Mouse (Mus musculus): Measurements from ENCODE around the gene Ing4. TPM values are rescaled to one million over a fixed set of nuclear protein-coding genes. Genes with fewer than 3 reads are reported as not detected.

Ing4 gene
- polyA plus RNA-seq, 1 experiment from 2014 or later, result 77.6 TPM

DNA sequence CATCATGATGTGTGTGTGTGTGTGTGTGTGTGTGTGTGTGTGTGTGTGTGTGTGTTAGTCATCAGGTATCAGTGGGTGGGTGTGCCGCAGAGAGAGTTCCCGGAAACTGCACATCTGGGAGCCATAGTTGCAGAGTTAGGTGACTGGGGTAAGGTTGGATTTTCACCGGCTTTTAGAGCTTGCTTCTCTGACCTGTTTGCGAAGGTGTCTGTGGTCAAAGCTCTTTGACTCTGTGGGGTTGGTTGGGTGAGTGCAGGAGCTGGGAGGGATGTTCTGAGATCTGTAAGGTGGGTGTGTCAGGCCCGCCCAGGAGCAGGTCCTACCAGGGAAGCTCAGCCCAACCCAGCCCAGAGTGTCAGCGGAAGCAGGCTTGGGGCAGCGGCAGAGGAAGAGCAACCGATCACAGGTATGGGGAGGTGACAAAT lies 28.0 kb downstream of the Ing4 start, which contains the start of gene Lpar5:
TSS of gene Lpar5 (plus strand) at position 350 of the 425 bp plus-strand sequence.
- no peak for DNase-seq (ENCODE audit: low read depth, low spot score)
- H3K27me3 ChIP-seq, result no peaks in the 10 kb centered on the region
- ATAC-seq, result no peak
- TF ChIP-seq CTCF (IDR thresholded peaks at IDR 0.05), result no peak
- ChIA-PET POLR2A (no interaction called here), CTCF (interaction anchor here (1.5 to 1.6 kb wide), 2 partner anchors 21 kb away, joined by 4 to 5 read pairs; no protein-coding TSS in a partner anchor)
- in situ Hi-C loops (cut with MboI; ENCODE audit: low pct_unique_long_range_greater_than_20kb), result no loop called here

GRCm38 (mm10) chr6:125071170-125071895 lies 31.8 kb downstream of the Ing4 start:
- H3K27me3 ChIP-seq, result no peaks in the 10 kb centered on the region
- in situ Hi-C loops (cut with MboI; ENCODE audit: low pct_unique_long_range_greater_than_20kb), result loop anchor here (10.0 kb wide), 1 partner anchor 187 kb away; the partner anchor contains the start of gene Cd4
- TF ChIP-seq CTCF (IDR thresholded peaks at IDR 0.05), result no peak
- CTCF ChIA-PET, result no interaction called here
- no peak for ATAC-seq
- POLR2A ChIA-PET, result no interaction called here
- no peak for DNase-seq (ENCODE audit: low read depth, low spot score)

DNA sequence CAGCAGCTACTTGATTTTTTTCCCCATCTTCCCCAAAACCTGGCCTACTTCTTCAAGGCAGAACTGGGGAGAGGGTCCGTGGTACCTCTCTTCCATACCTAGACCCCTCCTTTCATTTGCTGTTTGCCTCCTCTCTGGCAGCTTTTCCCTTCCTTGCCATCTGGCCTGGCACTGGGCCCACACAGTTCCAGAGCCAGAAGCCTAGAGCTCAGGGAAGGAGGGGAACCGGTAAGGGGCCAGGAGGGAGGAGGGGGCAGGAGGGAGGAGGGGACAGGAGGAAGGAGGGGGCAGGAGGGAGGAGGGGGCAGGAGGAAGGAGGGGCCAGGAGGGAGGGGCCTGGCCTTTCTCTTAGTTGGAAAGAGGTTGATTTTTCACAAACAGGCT lies 32.3 kb downstream of the Ing4 start:
- no peak for ATAC-seq
- CTCF ChIA-PET, result no interaction called here
- POLR2A ChIA-PET, result no interaction called here
- no peaks in the 10 kb centered on the region for H3K27me3 ChIP-seq
- in situ Hi-C loops (cut with MboI; ENCODE audit: low pct_unique_long_range_greater_than_20kb), result loop anchor here (10.0 kb wide), 1 partner anchor 187 kb away; the partner anchor contains the start of gene Cd4
- TF ChIP-seq CTCF (IDR thresholded peaks at IDR 0.05), result no peak
- no peak for DNase-seq (ENCODE audit: low read depth, low spot score)

DNA sequence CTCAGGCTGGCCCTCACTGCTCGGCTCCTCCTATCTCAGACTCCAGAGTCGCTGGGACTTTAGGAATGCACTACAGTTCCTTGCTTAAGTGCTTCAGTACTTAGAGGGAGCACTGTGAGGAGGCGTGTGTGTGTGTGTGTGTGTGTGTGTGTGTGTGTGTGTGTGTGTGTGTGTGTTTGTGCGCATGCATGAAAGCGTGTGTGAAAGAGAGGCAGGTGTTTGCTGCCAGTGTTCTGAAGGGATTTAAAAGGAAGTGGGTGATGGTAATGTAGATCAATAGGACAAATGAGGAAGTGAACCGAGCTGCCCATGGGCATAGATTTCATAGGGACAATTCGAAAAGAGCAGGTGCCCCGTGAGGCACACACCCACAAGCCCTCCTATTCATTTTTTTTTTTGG lies 34.3 kb downstream of the Ing4 start:
- no peak for TF ChIP-seq CTCF (IDR thresholded peaks at IDR 0.05)
- ATAC-seq (no peak), DNase-seq (ENCODE audit: low read depth, low spot score) (no peak)
- in situ Hi-C loops (cut with MboI; ENCODE audit: low pct_unique_long_range_greater_than_20kb), result loop anchor here (10.0 kb wide), 1 partner anchor 189 kb away; the partner anchor contains the start of gene Cd4
- peaks cover 5% of the 10 kb centered on the region for H3K27me3 ChIP-seq
- CTCF ChIA-PET, result interaction anchor here (1.1 to 1.2 kb wide), 3 partner anchors 19 to 170 kb away, joined by 3 to 4 read pairs (median 4); no protein-coding TSS in a partner anchor
- POLR2A ChIA-PET, result interaction anchor here (1.4 kb wide), 1 partner anchor 25 kb away, joined by 5 read pairs; the partner anchor contains the start of gene Acrbp

DNA sequence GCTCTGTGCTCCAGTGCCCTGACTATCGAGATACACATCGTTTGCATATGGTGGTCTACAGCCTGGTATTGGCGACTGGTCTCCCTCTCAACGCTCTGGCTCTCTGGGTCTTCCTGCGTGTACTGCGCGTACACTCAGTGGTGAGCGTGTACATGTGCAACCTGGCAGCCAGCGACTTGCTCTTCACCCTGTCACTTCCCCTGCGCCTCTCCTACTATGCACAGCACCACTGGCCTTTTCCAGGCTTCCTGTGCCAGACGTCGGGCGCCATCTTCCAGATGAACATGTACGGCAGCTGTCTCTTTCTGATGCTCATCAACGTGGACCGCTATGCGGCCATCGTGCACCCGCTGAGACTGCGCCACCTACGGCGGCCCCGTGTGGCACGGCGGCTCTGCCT lies 41.8 kb downstream of the Ing4 start:
- no peak for TF ChIP-seq CTCF (IDR thresholded peaks at IDR 0.05)
- DNase-seq (ENCODE audit: low read depth, low spot score) (no peak), ATAC-seq (no peak)
- POLR2A ChIA-PET, result no interaction called here
- peaks cover 9% of the 10 kb centered on the region for H3K27me3 ChIP-seq
- CTCF ChIA-PET, result interaction anchor here (0.9 to 1.7 kb wide), 2 partner anchors 28 to 177 kb away, joined by 3 to 4 read pairs; no protein-coding TSS in a partner anchor
- in situ Hi-C loops (cut with MboI; ENCODE audit: low pct_unique_long_range_greater_than_20kb), result loop anchor here (5.0 to 10.0 kb wide), 2 partner anchors 39 to 177 kb away; no protein-coding TSS in a partner anchor

- ChIA-PET POLR2A (no interaction called here), CTCF (interaction anchor here (1.7 kb wide), 1 partner anchor 178 kb away, joined by 4 read pairs; no protein-coding TSS in a partner anchor)
- ATAC-seq (peak; percentile 71), DNase-seq (ENCODE audit: low read depth, low spot score) (no peak)
- peaks cover 9% of the 10 kb centered on the region for H3K27me3 ChIP-seq
- no peak for TF ChIP-seq CTCF (IDR thresholded peaks at IDR 0.05)
- in situ Hi-C loops (cut with MboI; ENCODE audit: low pct_unique_long_range_greater_than_20kb), result loop anchor here (5.0 to 10.0 kb wide), 2 partner anchors 40 to 177 kb away; no protein-coding TSS in a partner anchor
Observed at GRCm38 (mm10) chr6:125081797-125082560, 42.4 kb downstream of the Ing4 start.

DNA sequence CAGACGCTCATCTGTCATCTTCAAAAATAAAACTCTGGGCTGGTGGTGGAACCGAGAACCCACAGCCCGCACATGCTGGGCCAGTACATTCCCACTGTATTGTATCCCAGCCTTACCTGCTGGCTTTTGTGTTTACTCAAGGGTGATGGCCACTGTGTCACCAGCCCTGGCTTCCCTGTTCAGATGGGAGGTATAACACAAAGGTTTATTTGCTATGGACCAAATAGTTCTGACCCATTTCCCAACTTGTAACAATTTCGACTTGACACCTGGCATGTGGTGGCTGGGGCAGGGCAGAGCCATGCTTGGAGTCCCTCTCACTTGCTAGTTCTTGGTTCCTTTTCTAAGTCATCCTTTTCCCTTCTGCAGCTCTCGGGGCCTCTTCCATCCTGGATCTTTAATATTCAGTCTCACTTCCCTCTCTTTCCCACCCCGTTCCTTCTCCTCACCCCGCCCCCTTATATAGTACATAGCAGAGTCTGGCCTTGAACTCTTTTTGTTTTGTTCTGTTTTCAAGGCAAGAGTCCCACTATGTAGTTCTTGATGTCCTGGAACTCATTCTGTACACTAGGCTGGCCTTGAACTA lies 43.3 kb downstream of the Ing4 start:
- peaks cover 8% of the 10 kb centered on the region for H3K27me3 ChIP-seq
- TF ChIP-seq CTCF (IDR thresholded peaks at IDR 0.05), result no peak
- ATAC-seq (no peak), DNase-seq (ENCODE audit: low read depth, low spot score) (no peak)
- in situ Hi-C loops (cut with MboI; ENCODE audit: low pct_unique_long_range_greater_than_20kb), result loop anchor here (5.0 to 10.0 kb wide), 2 partner anchors 41 to 178 kb away; no protein-coding TSS in a partner anchor
- ChIA-PET CTCF (interaction anchor here (1.3 to 1.7 kb wide), 3 partner anchors 29 to 179 kb away, joined by 4 to 8 read pairs (median 4); no protein-coding TSS in a partner anchor), POLR2A (no interaction called here)

GRCm38 (mm10) chr6:125084424-125084823 lies 44.9 kb downstream of the Ing4 start:
- CTCF ChIA-PET, result interaction anchor here (0.8 to 1.3 kb wide), 2 partner anchors 31 to 42 kb away, joined by 3 to 4 read pairs; no protein-coding TSS in a partner anchor
- peak; percentile 27 for DNase-seq (ENCODE audit: low read depth, low spot score)
- in situ Hi-C loops (cut with MboI; ENCODE audit: low pct_unique_long_range_greater_than_20kb), result loop anchor here (5.0 to 10.0 kb wide), 2 partner anchors 42 to 180 kb away; no protein-coding TSS in a partner anchor
- POLR2A ChIA-PET, result interaction anchor here (0.6 kb wide), 1 partner anchor 229 kb away, joined by 4 read pairs; no protein-coding TSS in a partner anchor
- no peak for TF ChIP-seq CTCF (IDR thresholded peaks at IDR 0.05)
- H3K27me3 ChIP-seq, result peaks cover 4% of the 10 kb centered on the region
- ATAC-seq, result peak; percentile 48

- ChIA-PET CTCF (interaction anchor here (1.0 to 1.8 kb wide), 5 partner anchors 20 to 49 kb away, joined by 3 to 5 read pairs (median 5); partner anchors contain the start of genes Ing4 and Lpar5), POLR2A (interaction anchor here (0.7 to 0.8 kb wide), 2 partner anchors 171 to 365 kb away, joined by 3 read pairs; no protein-coding TSS in a partner anchor)
- in situ Hi-C loops (cut with MboI; ENCODE audit: low pct_unique_long_range_greater_than_20kb), result loop anchor here (10.0 kb wide), 1 partner anchor 183 kb away; no protein-coding TSS in a partner anchor
- ATAC-seq (no peak), DNase-seq (ENCODE audit: low read depth, low spot score) (no peak)
- no peak for TF ChIP-seq CTCF (IDR thresholded peaks at IDR 0.05)
- no peaks in the 10 kb centered on the region for H3K27me3 ChIP-seq
Observed at GRCm38 (mm10) chr6:125087937-125088336, 48.4 kb downstream of the Ing4 start.
